Mouse (Mus musculus) brain, adult 2 months (tissue): ENCODE data around the gene Aak1.

Experiments used
- DNase-seq: peaks from one replicate; pipeline ENCODE4 v3.0.0; 2011; ENCODE audit warnings: low read depth, low spot score

Gene Aak1

DNA sequence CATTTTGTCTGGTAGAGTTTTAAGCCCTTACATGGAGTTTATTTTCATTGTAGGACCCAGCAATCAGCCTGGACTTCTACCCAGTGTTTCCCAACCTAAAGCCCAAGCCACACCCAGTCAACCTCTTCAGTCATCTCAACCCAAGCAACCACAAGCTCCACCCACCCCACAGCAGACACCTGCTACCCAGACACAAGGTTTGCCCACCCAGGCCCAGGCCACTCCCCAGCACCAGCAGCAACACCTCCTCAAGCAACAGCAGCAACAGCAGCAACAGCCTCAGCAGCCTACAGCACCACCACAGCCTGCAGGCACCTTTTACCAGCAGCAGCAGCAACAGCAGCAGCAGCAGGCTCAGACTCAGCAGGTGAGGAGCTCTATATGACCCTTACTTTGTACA, 106.9 kb downstream of the Aak1 start:
- DNase-seq: no peak

GRCm38 (mm10) chr6:86959006-86959405, 109.7 kb downstream of the Aak1 start:
- no peak for DNase-seq

DNA sequence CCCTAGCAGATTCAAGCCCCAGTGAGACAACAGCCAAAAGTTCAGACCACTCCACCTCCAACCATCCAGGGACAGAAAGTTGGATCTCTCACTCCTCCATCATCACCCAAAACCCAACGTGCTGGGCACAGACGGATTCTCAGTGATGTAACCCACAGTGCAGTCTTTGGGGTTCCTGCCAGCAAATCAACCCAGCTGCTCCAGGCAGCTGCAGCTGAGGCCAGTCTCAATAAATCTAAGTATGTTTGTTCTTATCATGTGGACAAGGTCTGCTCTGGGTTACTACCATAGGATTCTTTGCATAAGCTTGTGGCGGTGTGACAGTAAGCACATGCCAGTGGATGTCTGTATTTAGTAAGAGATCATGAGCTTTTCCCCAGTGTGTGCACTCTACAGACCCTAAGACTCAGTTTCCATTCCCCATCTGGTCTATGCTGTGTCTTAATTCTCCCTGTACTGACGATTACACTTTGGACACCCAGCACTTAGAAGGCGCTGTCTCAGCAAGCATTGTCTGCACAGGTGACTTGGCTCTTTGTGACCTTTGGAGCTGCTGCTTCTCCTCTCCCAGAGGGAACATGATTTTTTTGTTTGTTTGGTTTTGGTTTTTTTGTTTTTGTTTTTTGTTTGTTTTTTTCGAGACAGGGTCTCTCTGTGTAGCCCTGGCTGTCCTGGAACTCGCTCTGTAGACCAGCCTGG, 114.8 kb downstream of the Aak1 start:
- peak; percentile 38 for DNase-seq

- peak; percentile 56 for DNase-seq
These were observed 117.8 kb downstream of the Aak1 start for GRCm38 (mm10) chr6:86967166-86967565.

DNA sequence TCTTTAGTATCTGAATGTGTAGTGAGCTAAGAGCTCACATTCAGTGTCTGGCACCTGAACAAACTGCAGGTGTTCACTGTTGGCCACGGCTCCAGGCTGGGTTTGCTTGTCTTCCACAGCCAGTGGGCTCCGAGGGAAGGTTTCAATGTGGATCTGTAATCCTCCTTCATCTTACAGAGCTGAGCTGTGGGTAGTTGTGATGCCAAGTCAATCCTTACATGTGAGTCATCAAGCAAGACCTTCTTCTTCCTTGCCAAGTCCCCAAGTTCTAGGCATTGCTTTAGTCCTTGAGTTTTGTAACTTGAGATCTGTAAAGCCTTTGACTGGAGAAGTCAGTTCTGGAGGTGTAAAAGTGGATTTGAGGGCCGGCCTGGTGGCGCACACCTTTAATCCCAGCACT, 124.6 kb downstream of the Aak1 start:
- peak; percentile 62 for DNase-seq

- no peak for DNase-seq
These were observed 129.0 kb downstream of the Aak1 start for GRCm38 (mm10) chr6:86978156-86978908.

DNA sequence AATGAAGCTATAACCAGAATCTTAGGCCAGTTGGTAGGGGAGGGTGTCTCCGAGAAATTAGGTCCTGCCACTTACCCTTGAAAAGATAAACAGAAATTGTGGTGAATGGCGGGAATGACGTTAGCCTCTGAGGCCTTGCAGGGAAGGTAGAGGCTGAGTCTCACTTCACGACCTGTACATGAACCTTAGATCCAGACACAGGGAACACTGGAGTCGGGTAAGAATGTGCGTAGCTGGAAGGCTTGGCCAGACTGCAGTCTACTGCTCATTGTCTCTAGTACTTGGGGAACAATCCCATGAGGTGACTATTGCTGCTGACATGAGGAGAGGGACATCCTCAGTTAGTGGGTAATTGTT, 129.6 kb downstream of the Aak1 start:
- DNase-seq: no peak

DNA sequence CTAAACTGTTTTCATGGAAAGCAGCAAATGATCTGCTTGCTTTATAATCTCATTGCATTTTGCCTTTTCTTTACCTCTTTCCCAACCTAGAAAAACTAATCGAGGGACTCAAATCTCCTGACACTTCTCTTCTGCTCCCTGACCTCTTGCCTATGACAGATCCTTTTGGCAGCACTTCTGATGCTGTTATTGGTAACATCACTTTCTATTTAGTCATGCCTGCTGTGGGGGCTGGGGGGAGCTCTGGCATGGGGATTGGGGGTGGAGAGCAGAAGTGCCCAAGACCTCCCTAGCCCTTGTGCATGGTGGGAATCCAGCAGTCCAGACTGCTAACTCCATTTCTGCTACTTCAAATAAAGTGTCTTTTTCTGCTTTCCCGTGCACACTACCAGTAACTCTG, 131.9 kb downstream of the Aak1 start:
- DNase-seq: no peak

GRCm38 (mm10) chr6:86985314-86986106, 136.2 kb downstream of the Aak1 start:
- peak; percentile 26 for DNase-seq

DNA sequence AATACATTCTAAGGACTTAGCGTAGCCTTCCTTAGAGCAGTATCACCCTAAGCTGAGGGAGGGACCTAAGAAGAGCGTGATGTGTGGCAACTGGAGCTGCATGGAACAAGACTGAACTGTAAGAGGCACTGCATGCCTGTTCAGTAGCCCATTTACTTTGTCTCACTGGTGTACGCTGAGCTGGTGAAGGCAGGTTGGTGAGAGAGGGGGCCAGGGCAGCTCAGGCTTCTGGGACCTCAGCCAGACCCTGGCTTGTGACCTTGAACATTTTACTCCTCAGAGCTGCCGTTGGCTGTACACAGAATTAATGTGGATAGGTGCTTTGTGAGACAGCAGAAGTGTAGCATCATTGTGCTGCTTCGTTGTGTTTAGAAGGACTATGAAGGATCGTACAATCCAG, 140.3 kb downstream of the Aak1 start:
- DNase-seq: no peak

- DNase-seq: no peak
These were observed 141.7 kb downstream of the Aak1 start for GRCm38 (mm10) chr6:86991041-86991440.

GRCm38 (mm10) chr6:86992349-86992748, 143.0 kb downstream of the Aak1 start:
- DNase-seq: no peak

DNA sequence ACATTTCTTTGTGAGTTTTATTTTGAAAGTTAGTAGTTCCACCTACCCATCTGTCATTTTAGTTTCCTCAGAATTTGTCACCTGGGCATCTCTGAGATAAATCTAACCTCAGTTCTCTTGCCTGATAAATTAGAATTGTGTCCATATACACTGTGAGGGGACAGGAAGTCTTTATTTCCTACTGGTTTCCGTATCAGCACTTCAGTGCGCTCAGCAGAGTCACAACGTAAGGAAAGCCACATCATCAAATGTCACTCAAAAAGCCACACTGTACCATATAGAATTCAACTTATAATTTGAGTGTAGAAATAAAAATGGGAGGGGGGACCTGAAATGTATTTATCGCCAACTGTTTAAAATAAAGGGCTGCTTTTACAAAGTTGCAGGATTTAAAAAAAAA, 144.9 kb downstream of the Aak1 start:
- no peak for DNase-seq

GRCm38 (mm10) chr6:86996629-86997307, 147.5 kb downstream of the Aak1 start:
- DNase-seq: peak; percentile 83

DNA sequence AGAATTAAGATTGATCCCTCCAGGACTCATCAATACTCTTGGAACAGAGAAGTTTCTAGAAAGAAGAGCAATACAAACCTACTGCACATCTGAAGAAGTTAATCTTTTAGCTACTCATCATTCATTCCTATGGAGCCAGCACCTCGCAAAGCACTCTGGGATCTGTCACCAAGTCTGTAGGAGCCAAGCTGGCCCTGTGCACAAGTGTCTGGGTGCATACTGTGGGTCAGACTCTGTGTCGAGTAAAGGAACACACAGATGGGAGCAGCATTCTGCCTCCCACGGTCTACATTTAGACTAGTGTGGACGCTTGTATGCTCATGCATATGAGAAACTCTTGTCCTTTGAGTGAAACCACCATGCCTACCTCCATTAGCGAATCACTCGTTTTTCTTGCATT, 148.0 kb downstream of the Aak1 start:
- DNase-seq: peak; percentile 53

DNA sequence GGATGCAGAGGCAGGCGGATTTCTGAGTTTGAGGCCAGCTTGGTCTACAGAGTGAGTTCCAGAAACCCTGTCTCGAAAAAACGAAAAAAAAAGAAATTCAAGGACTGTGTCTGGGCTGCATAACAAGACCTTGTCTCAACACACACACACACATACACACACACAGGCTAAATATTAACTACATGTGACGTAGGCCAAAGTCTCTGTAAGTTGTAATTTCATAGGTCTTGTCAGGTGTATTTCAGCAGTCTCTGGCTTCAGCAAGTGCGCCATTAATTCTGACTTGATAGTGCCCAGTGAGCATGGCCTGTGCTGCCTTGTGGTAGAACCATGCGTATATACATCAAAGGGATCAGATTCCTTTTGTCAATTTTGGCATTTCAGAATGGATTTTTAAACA, 152.7 kb downstream of the Aak1 start:
- DNase-seq: no peak

DNA sequence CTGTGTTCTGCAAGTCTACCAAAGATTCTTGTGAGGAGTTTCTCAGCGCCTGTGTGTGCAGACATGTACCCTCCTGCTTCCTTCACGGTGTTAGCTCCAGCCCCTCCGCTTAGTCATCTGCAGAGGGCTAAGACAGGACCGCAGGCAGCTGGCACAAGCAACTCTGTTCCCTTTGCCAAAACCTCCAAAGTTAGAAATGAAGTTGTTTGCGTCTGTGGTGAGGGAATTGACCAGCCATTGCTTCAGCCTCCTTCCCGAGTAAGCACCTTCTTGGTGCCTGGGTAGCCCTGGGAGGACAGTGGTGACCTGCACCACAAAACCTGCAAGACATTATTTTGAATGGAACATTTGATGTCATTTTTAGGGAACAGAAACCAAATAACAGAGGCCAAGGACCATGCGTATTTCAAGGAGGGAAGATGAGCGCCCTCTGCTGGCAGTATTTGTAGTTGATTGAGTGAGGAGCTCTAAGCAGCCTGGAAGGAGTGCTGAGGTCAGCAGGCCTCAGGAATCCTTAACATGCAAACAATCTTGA, 153.3 kb downstream of the Aak1 start:
- DNase-seq: peak; percentile 93

DNA sequence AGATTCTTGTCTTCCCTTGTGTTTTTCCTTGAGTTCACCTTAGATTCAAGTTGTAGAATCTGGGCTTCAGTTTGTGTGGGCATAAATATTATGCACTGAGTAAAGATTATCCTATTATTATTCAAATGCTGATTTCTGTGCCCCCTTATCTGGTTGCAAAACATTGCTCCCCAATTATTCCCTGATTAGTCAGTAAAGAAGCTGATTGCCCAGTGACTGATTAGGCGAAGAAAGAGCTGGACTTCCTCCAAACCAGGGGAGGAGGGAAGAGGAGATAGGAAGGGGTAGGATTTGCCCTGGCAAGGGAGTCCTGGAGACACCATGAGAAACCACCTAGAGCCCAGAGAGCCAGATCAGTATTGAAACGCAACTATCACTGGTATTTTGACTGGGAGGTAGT, 154.8 kb downstream of the Aak1 start:
- DNase-seq: no peak

- DNase-seq: no peak
These were observed 156.3 kb downstream of the Aak1 start for GRCm38 (mm10) chr6:87005577-87005976.

- DNase-seq: no peak
These were observed 159.6 kb downstream of the Aak1 start, which contains the start of gene Nfu1 for GRCm38 (mm10) chr6:87008887-87009286. TSS of gene Nfu1 (plus strand) at chr6:87009236.

GRCm38 (mm10) chr6:87009692-87010328, 160.5 kb downstream of the Aak1 start:
- DNase-seq: peak; percentile 97
